Mouse (Mus musculus) forelimb bud, embryonic 11.5 days (tissue): ENCODE data around the gene Ints13.
A peak's percentile ranks its signal among the peaks of the same experiment; 100 is the strongest.
"Not testable (repeated sequence)": the region's sequence is repeated elsewhere in the genome, so short reads cannot be mapped to it uniquely, and the experiment has no call there.

Experiments used
- DNase-seq: peaks from one replicate; pipeline ENCODE4 v3.0.0-alpha.2; 2012; ENCODE audit warnings: low read depth, low spot score

Ints13 gene

GRCm38 (mm10) chr6:146577310-146578109 is at the start of gene Ints13:
TSS of gene Ints13 (minus strand) at chr6:146577835.
- peak; percentile 99 for DNase-seq

GRCm38 (mm10) chr6:146616670-146617069 is 39.0 kb upstream of the Ints13 start:
- DNase-seq = no peak

GRCm38 (mm10) chr6:146615891-146616290 is 38.3 kb upstream of the Ints13 start:
- no peak for DNase-seq

GRCm38 (mm10) chr6:146614541-146614940 is 36.9 kb upstream of the Ints13 start:
- no peak for DNase-seq

GRCm38 (mm10) chr6:146613907-146614306 is 36.3 kb upstream of the Ints13 start:
- no peak for DNase-seq

GRCm38 (mm10) chr6:146612736-146613135 is 35.1 kb upstream of the Ints13 start:
- DNase-seq = no peak

- no peak for DNase-seq
These were observed 34.3 kb upstream of the Ints13 start for GRCm38 (mm10) chr6:146611897-146612296.

GRCm38 (mm10) chr6:146611385-146611784 is 33.8 kb upstream of the Ints13 start:
- no peak for DNase-seq

GRCm38 (mm10) chr6:146603651-146604050 is 26.0 kb upstream of the Ints13 start:
- no peak for DNase-seq

- DNase-seq = no peak
These were observed 25.0 kb upstream of the Ints13 start for GRCm38 (mm10) chr6:146602601-146603000.

GRCm38 (mm10) chr6:146585134-146585533 is 7.5 kb upstream of the Ints13 start:
- no peak for DNase-seq

- no peak for DNase-seq
These were observed 5.9 kb upstream of the Ints13 start for GRCm38 (mm10) chr6:146583366-146584046.

- DNase-seq = no peak
These were observed 2.8 kb upstream of the Ints13 start for GRCm38 (mm10) chr6:146580381-146580926.

GRCm38 (mm10) chr6:146578586-146578985 is 951 bp upstream of the Ints13 start:
- no peak for DNase-seq

GRCm38 (mm10) chr6:146578111-146578531 is 486 bp upstream of the Ints13 start:
- DNase-seq = peak; percentile 24

- DNase-seq = no peak
These were observed 732 bp downstream of the Ints13 start, which contains the start of gene Fgfr1op2 for GRCm38 (mm10) chr6:146576903-146577302. TSS of gene Fgfr1op2 (plus strand) at chr6:146577203.

GRCm38 (mm10) chr6:146572073-146572472 is 5.6 kb downstream of the Ints13 start:
- peak; percentile 13 for DNase-seq

- not testable (repeated sequence) for DNase-seq
These were observed 15.2 kb downstream of the Ints13 start for GRCm38 (mm10) chr6:146562461-146562860.

- no peak for DNase-seq
These were observed 26.3 kb downstream of the Ints13 start for GRCm38 (mm10) chr6:146551326-146551725.

GRCm38 (mm10) chr6:146550421-146550820 is 27.2 kb downstream of the Ints13 start:
- DNase-seq = no peak

GRCm38 (mm10) chr6:146545289-146545865 is 32.3 kb downstream of the Ints13 start:
- no peak for DNase-seq

- no peak for DNase-seq
These were observed 33.0 kb downstream of the Ints13 start for GRCm38 (mm10) chr6:146544622-146545021.
